Mouse (Mus musculus): ENCODE measurements at regions not wholly inside any gene's neighbourhood (a gene's known extent, or its start where the extent isn't known, plus 50 kb on each side); places are given as distances from the start of the nearest gene placed in this dataset.

GRCm38 (mm10) chr6:147357031-147357430 lies 93.0 kb upstream of the Pthlh start:
- TF ChIP-seq MAX (IDR thresholded peaks at IDR 0.05; ENCODE audit: low read depth) (no peak), MYOD1 (IDR thresholded peaks at IDR 0.05; ENCODE audit: control insufficient read depth in 1 of 3, insufficient read length in 2 of 3, low read depth in 2 of 3) (no peak), POLR2AphosphoS2 (IDR thresholded peaks at IDR 0.05; ENCODE audit: insufficient read length, low read depth) (no peak), REST (IDR thresholded peaks at IDR 0.05; ENCODE audit: insufficient read depth, insufficient read length) (no peak), TCF12 (IDR thresholded peaks at IDR 0.05; ENCODE audit: insufficient read depth, poor library complexity, severe bottlenecking) (no peak), USF1 (IDR thresholded peaks at IDR 0.05; ENCODE audit: low read depth) (no peak)
